Mouse (Mus musculus) adrenal gland, adult 8-10 months (tissue): ENCODE measurements around the gene Robo1. TPM values are rescaled to one million over a fixed set of nuclear protein-coding genes. Genes with fewer than 3 reads are reported as not detected.

Experiments used
- DNase-seq: peaks from one replicate; pipeline ENCODE4 v3.0.0; 2022
- total RNA-seq, 4 experiments: library from RNA; stranded (reverse); gene quantifications; 2 replicates each; pipeline ENCODE4 v1.2.4; 2022

Robo1 gene
- total RNA-seq, 4 experiments from 2014 or later = 112 to 184 (median 152) TPM

DNA sequence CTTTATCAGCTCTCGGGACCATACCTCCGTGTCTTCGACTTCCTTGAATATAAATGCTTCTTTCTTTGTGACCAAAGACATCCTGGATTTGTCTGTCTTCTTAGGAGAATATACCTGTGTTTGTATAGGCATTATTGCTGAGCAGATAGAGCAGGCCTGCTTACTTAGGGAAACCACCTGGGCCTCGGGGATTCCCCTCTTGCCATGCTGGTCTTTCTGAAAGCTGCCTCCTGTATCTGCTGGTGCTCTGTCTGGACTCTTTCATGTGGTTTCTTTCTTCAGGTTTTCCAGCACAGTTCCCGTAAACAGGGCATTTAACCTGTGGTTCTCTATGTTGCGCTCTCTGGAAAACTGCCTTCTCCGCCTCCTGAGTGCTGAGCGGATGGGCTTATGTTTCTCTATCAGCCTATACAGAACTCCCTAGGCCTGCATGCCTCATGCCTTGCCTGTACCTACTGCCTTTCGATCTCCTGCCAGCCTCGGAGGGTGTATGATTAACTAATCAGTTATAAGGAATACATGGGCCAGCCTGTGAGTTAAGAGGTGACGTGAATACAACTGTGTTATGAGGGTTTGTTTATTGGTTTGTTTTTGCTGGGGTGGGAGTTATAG lies 370.9 kb downstream of the Robo1 start:
- DNase-seq = no peak

DNA sequence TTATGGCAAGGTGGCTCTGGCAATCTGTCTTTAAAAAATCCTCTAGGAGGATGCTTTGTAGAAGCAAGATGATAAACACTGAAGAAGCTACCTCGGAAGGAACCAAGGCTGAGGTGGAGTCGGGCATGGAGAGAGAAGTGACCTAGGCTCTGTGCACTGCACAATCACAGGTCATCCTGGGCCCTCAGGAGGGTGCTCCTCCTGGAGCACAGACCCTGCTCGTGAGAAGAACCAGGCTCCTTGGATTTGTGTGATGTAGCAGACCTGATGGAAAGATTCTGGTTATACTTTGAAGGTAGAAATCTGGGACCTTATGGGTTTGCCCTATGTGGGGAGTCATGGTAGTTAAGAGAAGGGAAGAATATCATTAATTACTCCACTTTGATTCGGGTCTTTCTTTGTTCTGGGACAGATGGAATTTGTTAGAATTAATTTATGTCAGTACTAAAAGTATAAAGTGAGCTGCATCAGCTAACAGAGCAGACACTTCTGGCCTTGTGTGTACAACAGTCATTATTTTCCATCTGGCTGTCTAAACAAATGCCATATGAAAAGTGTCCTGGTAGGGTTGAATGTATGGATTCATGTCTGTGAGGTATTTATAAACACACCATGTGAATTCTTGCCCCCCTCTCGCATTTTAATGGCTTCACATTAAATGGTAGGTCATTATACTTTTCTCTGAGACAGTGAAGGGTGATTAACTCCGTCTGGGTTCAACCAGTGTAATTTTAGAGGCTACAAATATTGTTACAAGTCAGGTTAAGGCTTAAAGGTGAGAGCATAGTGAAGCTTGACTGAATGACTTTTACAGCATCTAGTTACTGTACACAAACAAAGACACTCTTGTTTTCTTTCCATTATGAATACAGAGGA lies 377.7 kb downstream of the Robo1 start:
- no peak for DNase-seq

DNA sequence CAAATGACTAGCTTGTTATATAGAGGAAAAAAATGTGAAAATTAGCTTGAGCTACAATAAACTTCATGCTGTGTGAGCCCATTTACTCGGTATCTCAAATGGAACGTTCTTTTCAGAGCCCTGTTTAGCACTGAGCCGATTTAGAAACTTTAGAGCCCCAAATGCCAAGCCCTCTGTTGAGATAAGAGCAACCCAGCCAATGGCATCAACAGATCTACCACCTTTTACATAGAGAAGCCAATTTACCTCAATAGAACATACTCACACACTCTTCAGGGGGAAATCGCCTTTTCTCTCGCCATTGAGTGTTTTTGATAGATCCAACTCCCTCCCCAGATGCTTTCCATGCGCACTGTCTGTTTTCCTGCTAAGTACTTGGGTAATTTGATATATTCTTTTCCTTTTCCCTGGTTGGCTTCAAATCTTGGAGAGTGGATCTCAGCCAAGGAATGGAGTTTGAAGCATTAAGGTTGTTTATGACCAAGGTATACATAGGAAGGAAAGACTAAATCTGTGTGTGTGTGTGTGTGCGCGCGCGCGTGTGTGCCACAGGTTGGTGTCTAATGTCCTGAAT lies 378.5 kb downstream of the Robo1 start:
- no peak for DNase-seq

DNA sequence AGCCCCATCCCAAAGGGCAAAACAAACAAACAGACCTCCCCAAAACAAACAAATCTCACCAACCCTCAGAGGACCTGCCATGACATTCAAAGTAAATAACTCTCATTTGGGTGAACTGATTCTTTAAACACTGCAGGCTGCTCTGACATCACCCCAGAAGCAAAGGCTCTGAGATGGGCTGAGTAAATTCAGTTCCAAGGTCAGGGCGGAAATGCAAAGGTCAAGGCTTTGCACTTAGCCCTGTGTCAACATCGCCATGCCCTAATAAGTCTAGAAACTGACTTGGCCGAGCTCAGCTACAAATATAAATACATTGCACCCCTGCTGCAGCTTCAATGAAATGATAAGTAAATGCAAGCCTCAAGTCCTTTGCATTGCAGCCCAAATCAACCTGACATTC lies 379.5 kb downstream of the Robo1 start:
- DNase-seq = peak; percentile 65

DNA sequence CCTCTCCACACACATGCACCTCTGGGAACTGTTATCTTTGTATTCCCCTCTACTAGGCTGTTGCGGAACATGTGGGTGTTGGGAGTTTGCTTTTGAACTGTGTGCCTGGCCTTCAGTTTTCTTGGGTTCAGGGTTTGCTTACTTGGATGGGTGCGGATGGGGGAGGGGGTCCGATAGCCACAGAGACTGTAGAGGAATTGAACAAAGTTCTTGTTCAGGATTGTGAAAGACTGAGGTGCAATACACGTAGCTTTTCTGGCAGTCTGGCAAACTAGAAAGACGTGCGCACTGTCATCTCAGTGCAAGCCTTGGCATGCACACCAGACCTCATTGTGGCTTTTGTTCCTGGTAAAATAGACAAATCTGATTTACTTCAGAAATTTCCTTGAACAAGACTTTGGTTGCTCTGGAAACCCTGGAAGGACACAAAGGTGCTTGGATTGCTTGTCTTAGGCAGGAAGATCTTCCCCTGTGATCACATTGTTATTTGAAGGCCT lies 380.1 kb downstream of the Robo1 start:
- peak; percentile 53 for DNase-seq

DNA sequence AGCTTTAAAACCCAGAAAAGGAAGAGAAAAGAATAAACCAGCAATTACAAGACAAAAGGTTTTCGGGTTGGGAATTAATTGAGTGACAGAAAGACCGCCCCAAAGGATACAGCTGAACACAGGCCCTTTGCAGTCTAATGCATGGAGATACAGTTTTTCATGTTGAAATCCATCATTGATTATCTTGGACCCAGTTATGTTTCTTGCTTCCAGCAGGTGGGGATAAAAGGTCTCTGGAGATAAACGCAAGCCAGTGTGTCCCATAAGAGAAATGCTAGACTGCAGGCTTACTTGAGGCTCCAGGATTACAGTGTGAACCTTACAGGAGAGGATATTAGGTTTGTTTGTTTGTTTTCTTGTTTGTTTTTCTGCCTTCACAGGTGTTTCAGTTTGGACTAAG lies 383.8 kb downstream of the Robo1 start:
- DNase-seq = no peak

DNA sequence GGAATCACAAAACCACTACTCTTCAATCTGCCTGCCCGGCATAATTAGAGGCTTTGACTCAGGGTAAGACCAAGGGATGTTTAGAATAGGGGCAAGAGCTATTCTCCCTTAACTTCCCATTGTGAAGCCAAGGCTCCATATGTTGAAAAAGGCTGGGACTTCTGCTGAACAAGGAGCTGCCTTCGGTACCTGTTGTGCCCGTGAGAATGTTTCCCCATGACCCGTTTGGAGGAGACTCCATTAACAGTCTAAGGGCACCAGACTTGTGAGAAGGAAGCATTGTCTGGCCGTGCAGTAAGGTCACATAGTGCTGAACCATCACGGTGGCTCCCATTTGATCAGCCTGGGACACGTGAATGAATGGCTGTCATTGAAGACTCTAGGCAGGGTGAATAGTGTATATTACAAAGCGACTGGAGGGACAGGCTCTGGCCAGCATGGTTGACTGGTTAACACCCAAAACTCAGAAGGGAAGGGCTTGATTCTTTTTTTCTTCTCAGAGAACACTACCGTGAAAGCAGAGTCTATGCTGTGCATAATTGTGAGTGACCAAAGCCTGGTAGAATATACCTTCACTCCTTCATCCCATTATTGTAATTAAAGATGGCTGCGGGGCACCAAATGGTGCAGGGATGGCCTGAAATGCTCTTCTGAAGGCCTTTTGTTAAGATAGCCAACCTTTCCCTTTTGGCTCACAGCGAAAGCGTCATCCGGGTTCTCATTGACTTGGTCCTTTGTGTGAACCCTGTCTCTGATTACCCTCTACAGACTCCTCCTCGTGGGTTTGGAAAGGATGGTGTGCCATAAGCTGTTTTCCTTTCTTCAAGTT lies 385.6 kb downstream of the Robo1 start:
- no peak for DNase-seq

DNA sequence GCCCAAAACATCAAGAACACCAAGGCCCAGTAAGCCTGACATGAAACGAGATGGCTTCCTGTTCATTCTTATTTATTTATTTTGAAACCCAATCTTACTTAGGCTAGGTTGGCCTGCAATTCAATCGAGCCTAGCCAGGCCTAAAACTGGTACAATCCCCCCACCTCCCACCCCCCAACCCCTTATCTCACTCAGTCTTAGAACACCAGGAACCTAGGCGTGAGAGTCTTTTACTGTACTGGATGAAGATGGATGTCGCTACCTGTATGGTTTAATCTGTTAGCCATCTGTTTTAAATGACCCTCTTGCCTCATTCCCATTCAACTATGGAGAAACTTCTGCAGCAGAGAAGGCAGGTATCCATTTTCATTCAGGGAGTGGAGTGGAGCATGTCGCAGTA lies 386.7 kb downstream of the Robo1 start:
- no peak for DNase-seq

DNA sequence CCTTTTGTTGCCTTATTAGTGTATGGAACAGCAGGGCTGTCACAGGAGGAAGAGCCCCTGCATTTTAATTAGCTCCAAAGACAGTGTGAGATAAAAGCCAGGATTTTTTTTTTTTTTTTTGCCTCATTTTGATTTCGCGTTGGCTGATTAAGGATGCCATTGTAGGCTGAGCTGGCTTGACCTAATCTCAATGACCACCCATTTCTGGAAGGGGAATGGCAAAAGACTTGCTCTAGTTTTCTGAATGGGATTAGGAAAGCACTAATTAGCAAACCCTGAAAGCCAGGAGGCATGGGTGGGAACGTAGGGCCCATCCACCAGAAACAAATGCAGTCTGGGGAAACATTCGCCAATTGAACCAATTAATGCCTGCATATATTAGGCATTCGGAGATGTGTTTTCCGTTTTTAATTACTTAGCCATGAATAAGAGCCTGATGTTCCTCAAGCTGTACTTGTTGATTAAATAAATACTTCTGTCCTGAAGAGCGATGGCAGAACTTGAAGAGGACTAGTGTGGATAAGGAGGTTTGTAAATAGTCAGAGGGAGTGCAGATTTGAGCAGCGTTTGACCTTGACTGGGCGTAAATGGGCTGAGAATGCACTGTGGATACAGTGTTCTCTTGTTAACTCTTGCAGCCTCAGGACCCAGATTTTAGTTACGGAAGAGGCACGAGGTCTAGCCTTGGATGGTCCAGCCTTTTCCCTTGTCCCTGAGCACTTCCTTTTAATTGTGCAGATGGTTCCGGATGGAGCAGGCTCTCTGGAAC lies 391.3 kb downstream of the Robo1 start:
- no peak for DNase-seq

DNA sequence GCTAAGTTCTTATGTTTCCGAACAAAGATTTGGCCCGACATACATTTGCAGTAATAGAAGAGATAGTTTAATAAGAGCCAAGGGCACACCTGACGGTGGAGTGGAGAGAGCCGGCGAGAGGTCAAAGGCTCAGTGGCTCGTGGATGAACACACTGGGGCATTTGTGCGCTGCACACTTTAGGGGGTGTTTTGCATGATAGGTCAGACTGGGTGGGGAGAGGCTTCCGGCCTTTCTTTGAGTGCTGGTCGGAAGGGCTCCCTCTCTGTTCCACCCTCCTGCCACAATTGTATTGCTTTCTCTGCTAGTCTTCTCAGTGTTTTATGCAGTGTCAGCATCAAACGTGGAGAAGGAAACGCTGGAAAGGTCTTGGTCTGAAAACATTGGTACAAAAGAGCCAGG lies 392.2 kb downstream of the Robo1 start:
- no peak for DNase-seq

DNA sequence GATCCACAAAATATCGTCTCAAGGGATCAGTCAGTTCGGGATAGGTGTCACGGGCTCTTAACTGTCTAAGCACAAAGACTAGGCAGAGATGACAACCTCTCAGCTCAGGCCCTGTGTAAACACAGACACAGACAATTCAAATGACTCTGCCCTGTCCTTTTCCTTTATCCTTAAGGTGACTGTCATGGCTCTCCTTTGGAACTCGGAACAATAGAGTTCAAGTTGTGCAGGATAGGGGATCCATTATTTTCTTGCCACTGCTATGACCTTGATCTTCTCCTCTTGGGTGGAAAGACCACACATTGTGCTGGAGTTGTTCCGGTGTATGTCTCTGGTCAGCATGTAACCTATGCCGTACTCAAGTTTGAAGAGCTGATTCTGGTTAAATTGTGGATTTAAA lies 395.4 kb downstream of the Robo1 start:
- DNase-seq = no peak

DNA sequence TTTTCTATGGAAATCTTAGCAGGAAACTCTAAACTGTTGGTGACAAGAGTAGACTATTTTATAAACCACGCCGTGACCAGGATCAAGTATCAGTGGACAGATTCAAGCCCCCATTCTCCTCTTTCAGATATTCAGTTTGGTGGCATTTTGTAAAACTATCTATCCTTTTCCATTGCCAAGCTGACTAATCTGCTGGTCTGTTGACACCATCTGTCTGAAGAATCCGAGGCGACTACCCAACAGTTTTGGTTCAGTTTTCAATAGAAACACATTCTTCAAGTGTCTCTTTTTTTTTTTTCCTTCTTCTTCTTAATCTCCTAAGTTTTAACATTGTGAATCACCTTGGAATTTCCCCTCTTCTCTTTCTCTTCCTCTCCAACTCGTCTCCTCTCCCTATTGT lies 397.7 kb downstream of the Robo1 start:
- DNase-seq = no peak

DNA sequence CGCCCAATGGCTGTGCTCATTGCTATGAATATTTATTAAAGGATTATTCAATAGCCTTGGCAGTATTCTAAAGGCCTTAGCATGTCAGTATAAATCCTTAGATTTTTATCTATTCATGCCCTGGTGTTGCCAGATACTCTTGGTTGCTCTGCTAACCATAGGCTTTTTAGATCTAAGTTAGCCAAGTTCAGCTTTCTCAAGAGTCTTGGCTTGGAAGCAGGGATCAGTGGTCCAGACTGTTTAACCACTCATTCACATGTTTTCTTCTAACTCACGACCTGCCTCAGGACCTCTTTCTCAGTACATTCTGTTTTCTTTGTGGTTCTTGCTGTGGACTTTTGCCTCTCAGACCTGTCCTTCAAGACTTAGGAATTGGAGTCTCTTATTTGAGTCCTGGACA lies 400.4 kb downstream of the Robo1 start:
- no peak for DNase-seq

DNA sequence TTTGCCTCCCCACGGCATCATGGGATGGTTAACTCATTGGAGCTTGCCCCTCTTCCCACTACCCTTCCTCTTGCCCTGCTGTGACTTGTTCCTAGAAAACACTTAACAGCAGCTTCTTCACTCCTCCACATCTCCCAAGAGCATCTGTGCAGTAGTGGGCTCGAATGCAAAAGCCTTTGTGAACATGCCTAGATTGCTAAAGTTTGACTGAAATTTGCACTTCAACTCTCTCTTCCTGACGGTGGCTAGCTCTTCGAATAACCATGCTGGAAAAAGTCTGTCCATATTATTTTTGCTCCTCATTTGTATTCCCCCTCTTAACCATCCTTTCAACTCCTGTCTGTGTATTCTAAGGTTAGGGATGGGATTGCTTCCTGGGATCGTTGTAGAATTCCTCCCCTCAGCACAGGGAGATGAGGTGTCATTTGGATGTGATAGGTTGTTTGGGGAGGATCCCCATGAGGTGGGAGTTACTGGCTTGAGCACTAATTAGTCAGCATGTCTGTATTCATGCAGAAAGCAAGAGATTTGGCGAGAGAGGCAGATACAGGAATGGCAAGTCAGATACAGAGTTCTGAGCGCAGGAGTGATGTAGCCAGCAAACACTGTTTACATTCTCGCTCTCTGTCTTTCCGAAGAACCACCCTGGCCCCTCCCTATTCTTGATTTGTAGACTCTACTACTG lies 409.2 kb downstream of the Robo1 start:
- DNase-seq = no peak

DNA sequence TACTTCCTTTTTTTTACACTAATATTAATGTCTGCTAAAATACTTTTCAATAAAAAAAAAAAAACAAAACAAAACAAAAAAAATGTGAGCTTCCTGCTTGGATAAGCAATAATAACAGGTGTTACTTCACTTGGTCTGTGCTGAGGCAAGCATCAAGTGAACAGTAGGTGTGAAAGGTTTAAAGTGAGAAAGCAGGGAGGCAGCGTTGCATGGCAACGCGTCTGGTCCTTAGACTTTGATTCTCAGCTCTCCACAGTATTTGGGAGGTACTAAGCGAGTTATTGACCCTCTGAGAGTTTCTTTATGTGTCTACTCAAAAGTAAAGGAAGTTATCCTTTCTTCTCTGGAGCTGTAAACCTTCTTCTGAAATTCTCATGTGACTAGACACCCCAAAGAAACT lies 411.0 kb downstream of the Robo1 start:
- DNase-seq = no peak

DNA sequence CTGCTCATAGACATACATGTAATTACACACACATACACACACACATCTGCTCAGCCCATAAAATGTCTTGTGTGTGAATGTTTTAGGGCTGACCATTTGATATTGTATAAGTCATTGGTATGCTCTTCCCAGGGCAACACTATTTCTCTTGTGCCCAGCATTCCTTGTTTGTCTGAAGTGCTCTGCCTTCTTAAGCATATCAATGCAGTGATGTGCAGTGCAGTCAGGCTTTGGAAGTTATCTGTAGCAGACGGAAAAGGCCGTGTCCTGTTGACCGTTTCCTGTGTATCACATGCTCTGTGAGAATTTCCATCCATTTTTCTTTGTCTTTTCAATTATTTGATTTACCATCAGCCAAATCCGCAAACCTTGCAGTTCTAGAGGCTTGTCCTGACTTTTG lies 412.9 kb downstream of the Robo1 start:
- DNase-seq = no peak

DNA sequence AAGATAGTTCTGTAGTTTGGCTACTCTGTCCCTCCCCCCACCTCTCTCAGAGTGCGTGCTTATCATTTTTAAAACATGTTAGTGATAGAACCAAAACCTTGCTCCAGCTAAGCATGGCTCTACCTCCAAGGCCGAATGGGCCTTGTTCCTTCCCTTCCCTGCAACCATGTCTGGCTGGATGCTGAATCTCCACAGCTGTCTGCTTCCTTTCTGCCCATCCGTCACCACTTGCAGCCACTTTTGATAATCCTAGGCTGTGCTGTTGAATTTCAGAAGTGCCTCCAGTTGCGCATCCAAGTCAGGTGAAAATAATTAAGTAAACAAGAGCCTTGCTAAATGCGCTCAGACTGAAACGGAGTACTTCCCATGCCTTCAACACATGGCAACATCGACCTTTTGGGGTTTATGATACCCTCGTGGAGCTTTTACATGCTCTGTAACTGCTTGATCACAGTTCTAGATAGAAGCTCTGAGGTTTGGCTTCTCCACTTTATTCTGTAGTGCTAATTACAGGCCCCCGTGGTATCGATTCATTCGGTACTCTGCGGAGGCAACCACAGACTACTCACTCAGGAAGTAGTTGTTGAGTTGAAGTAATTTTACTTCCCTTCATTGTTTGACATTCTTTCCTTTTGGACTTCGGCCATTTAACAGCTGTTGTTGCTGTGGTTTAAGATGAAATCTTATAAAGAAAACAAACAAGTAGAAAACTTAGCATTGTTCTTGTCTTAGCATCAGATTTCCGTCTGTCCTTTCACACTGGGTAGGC lies 413.8 kb downstream of the Robo1 start:
- no peak for DNase-seq

DNA sequence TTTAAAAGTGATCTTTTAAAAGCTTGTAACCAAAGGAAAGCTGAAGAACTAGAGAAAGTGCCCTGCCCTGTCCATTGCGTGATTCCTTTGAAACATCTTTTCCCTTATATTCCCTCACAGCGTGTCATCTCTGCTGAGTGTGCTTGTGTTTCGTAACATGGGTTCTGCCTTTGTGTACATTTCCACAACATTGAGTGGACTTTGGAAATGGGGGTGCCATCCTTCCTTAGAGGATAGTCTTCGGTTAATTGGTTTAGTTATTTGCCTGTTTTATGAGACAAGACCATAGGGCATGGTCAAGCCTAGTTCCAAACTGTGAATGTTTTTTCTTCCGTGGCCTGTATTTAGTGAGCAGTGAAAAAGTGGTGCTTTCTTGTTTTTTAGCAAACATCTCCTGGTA lies 426.1 kb downstream of the Robo1 start:
- DNase-seq = no peak

DNA sequence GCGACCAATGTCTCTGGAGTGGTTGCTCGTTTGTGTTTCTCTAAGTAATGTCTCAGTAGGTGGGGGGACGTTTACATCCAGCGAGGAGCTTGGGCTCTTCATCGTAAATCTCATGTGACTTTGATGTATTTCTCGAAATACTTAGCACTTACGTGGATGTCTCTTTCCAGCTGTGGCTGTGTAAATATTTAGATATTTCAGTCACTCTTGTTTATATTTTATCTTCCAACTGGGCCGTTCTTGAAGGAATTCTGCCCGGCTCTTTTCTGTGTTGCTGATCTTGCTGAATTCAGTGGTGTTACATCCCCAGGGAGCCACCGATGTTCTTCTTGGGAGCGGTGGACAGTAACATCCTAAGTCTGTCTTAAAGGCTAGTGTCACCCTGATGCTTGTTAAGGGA lies 427.1 kb downstream of the Robo1 start:
- no peak for DNase-seq

DNA sequence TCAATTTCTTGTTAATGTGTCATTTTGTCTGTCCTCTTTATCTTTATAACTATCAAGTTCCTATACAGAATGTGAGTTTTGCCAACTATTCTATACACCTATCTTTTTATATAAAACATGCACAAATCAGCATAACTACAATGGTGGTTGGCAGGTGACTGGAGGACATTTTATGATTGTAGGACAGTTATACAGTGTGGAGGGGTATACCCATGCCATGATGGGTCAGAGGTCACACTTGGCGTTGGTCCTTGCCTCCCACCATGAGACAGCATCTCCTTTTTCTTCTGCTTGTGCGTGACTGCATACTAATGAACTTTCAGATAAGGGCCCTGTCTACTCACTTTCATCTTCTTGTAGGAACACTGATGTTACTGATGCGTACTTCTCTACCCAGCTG lies 427.5 kb downstream of the Robo1 start:
- no peak for DNase-seq

DNA sequence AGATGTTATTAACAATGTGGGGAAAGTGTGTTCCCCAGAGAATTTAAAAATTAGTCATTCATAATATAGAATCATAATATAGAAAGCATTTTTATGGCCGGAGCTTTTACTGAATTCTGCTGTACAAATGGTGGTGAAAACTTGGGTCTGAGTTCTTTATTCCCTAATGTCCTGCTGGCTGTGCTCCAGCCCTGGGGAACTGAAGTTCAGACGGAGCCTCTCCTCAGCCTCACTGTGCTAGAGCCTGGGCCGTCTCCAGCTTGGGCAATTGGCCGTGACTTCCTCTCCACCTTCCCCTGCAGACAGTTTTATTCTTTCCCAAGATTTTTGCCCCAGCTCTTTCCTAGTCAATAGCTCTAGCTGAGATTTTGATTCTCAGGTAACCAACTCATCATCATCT lies 429.0 kb downstream of the Robo1 start:
- DNase-seq = no peak
